Mouse (Mus musculus) C2C12 (cell line): ENCODE results near the gene Unc79. TPM values are rescaled to one million over a fixed set of nuclear protein-coding genes. Genes with fewer than 3 reads are reported as not detected.

Experiments used
- H3K27me3 ChIP-seq: one replicate; pipeline ENCODE4 v1.6.1; 2011; ENCODE audit not compliant: control insufficient read depth, insufficient read depth, insufficient read length
- H3K36me3 ChIP-seq: one replicate; pipeline ENCODE4 v1.6.1; 2011; ENCODE audit not compliant: control insufficient read depth, insufficient read depth
- H3K4me3 ChIP-seq: one replicate; pipeline ENCODE4 v1.5.1; 2011; ENCODE audit warnings: mild to moderate bottlenecking, control low read depth; ENCODE audit not compliant: poor library complexity, insufficient read depth, severe bottlenecking
- H3K79me2 ChIP-seq: one replicate; pipeline ENCODE4 v1.6.1; 2011; ENCODE audit not compliant: control insufficient read depth, insufficient read depth
- H3K79me3 ChIP-seq: one replicate; pipeline ENCODE4 v1.6.1; 2011; ENCODE audit warnings: low read depth, control low read depth
- H3ac ChIP-seq: one replicate; pipeline ENCODE3; 2011; ENCODE audit warnings: low read depth; ENCODE audit not compliant: control insufficient read depth, insufficient read length
- CEBPB ChIP-seq: IDR thresholded peaks from one replicate; pipeline ENCODE4 v1.6.1; 2011; ENCODE audit warnings: low read depth, mild to moderate bottlenecking, control low read depth, moderate library complexity
- CTCF ChIP-seq: IDR thresholded peaks from one replicate; pipeline ENCODE4 v1.5.1; 2011; ENCODE audit not compliant: control insufficient read depth, insufficient read depth, insufficient read length
- FOSL1 ChIP-seq: IDR thresholded peaks from one replicate; pipeline ENCODE4 v1.8.0; 2011; ENCODE audit warnings: mild to moderate bottlenecking, low read length; ENCODE audit not compliant: poor library complexity, insufficient read depth, severe bottlenecking
- MAX ChIP-seq: IDR thresholded peaks from one replicate; pipeline ENCODE4 v1.6.1; 2011; ENCODE audit warnings: mild to moderate bottlenecking, control low read depth
- MYOD1 ChIP-seq: IDR thresholded peaks from one replicate; pipeline ENCODE4 v1.6.1; 2011; ENCODE audit warnings: low read depth; ENCODE audit not compliant: control insufficient read depth, insufficient read length
- MYOG ChIP-seq: IDR thresholded peaks from one replicate; pipeline ENCODE4 v1.6.1; 2011; ENCODE audit not compliant: control insufficient read depth, insufficient read length; ENCODE audit errors: extremely low read depth
- USF1 ChIP-seq: IDR thresholded peaks from one replicate; pipeline ENCODE4 v1.6.1; 2011; ENCODE audit warnings: low read depth, mild to moderate bottlenecking, control low read depth, moderate library complexity
- polyA plus RNA-seq: library from polyadenylated mRNA; unstranded; fragments of >200 nt; fragmentation: generic; extraction: Trizol; gene quantifications from one replicate; pipeline ENCODE4 v1.2.1, GENCODE M21; 2012; ENCODE audit warnings: missing spikeins

Gene Unc79
- polyA plus RNA-seq, 1 experiment: not detected

DNA sequence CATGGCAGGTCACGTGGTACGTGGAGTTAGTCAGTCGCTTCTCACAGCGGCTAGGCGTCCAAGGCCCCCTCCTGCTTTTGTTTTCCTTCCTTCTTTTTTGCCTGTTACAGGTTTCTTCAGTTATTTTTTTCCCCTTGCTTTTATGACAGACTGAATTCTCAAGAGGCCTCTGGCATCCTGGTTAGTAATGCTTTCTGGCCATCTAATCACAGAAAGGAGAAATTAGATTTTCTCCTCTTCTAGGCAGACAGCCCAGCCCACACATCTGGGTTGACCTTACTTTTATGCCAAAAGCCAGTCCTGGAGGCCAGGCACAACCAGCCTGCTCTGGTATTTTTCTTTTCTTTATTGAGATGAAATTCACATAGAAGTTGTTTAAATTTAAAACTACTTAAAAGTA is 94.1 kb downstream of the Unc79 start:
- Histone ChIP-seq H3K79me2 (no peaks in the 10 kb centered on the region), H3ac (no peak overlapping the region), H3K36me3 (no peaks in the 10 kb centered on the region), H3K79me3 (no peaks in the 10 kb centered on the region), H3K27me3 (no peaks in the 10 kb centered on the region), H3K4me3 (no peak overlapping the region)
- TF ChIP-seq CTCF (no peak), USF1 (no peak), FOSL1 (no peak), MYOD1 (no peak), CEBPB (no peak), MAX (no peak), MYOG (no peak)

DNA sequence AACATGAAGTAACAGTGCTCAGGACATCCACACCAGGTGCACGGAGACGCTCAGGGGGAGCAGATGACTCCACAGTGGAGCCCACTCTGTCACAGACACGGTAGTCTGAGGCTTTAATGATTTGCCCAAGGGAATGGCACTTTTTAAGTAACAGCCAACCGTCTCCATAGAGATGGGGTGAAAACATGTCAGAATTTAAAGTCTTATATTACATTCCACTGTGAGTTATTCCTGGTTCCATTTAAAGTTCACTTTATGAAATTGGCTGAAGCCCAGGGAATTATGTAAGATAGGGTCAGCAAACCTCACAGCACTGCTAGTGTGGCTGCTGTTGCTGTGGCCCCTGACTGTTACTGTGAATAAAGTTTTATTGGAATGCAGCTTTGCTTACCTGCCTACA is 95.8 kb downstream of the Unc79 start:
- no peaks in the 10 kb centered on the region for H3K79me3 ChIP-seq
- no peaks in the 10 kb centered on the region for H3K36me3 ChIP-seq
- no peak overlapping the region for H3ac ChIP-seq
- H3K4me3 ChIP-seq: no peak overlapping the region
- no peaks in the 10 kb centered on the region for H3K27me3 ChIP-seq
- TF ChIP-seq CEBPB: no peak
- TF ChIP-seq MAX: no peak
- no peak for TF ChIP-seq FOSL1
- no peak for TF ChIP-seq USF1
- no peak for TF ChIP-seq CTCF
- TF ChIP-seq MYOD1: no peak
- no peak for TF ChIP-seq MYOG
- no peaks in the 10 kb centered on the region for H3K79me2 ChIP-seq

DNA sequence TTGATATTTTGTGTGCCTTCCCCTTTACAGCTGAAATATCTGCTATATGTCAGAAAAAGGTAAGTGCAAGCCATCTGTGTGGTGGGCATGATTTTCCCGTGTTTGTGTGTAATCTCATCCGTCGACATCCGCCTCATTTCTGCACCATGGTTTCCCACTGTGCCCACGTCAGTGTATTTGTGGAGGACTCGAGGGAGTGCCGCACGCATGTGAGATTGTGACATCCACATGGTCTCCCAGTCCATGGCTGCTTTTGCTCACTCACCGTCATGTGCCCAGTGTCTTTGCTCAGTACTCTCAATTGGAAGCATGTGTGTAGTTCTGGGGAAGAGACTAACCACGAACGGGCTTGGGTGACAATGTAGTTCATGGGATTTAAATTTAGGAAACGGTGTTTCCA is 101.2 kb downstream of the Unc79 start:
- TF ChIP-seq MAX (no peak), CEBPB (no peak), MYOD1 (no peak), MYOG (no peak), FOSL1 (no peak), CTCF (no peak), USF1 (no peak)
- H3K79me3 ChIP-seq: no peaks in the 10 kb centered on the region
- peaks cover 3% of the 10 kb centered on the region for H3K27me3 ChIP-seq
- no peaks in the 10 kb centered on the region for H3K36me3 ChIP-seq
- H3K79me2 ChIP-seq: no peaks in the 10 kb centered on the region
- no peak overlapping the region for H3K4me3 ChIP-seq
- no peak overlapping the region for H3ac ChIP-seq

DNA sequence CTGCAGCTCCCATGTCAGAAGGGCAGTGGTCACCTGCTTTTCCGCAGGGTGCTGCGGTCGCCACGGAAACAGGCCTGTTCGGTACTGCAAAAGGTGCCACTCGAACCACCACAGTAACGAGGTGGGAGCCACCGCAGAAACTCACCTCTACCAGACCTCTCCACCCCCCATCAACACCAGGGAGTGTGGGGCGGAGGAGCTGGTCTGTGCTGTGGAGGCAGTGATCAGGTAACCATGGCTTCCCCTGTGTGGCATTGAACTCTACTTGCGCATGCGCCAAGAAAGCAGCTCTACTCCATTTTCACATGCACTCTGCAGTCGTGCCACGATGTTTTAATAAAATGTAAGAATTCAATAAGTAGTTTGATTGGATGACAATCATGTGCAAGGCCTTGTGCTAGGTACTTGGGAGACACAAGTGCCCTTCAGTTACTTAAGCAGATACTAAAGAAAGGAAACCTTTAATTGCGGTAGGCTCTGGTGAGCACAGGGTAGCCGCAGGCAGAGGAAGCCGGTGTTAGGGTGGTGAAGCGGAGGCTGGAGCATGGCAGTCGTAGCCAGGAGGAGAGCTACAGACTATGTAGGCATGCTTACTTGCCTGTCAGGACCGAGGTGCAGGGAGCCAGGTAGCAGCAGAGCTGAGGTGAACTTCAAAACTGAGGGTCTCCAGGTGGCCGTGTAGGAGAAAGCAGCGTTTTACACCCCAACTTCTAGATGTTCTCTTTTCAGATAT is 110.8 kb downstream of the Unc79 start:
- Histone ChIP-seq H3K36me3 (no peaks in the 10 kb centered on the region), H3ac (no peak overlapping the region), H3K79me2 (no peaks in the 10 kb centered on the region), H3K27me3 (peaks cover 19% of the 10 kb centered on the region), H3K4me3 (no peak overlapping the region), H3K79me3 (no peaks in the 10 kb centered on the region)
- TF ChIP-seq CEBPB (no peak), USF1 (no peak), CTCF (no peak), MYOG (no peak), MAX (no peak), MYOD1 (no peak), FOSL1 (no peak)

DNA sequence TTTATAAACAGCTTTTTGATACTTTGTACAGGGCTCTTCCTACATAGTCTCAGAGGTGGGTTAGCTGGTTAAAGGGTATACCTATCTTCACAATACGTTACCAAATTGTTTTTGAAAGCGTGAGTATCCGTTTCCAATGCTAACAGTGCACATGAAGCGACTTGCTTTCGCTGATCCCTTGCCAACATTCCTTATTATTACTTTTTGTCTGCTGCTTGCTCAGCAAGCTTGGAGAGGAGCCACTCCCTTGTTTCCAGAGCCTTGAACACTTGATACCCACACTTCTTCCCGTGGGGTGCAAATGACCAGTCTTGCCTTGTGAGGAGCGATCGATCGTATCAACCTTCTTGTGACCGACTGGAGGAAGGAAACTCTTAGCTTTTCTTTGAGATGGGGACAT is 112.1 kb downstream of the Unc79 start:
- H3K79me3 ChIP-seq: no peaks in the 10 kb centered on the region
- no peak overlapping the region for H3ac ChIP-seq
- peaks cover 18% of the 10 kb centered on the region for H3K27me3 ChIP-seq
- TF ChIP-seq CTCF (no peak), MYOD1 (no peak), CEBPB (no peak), USF1 (no peak), MAX (no peak), FOSL1 (no peak), MYOG (no peak)
- H3K4me3 ChIP-seq: no peak overlapping the region
- no peaks in the 10 kb centered on the region for H3K79me2 ChIP-seq
- no peaks in the 10 kb centered on the region for H3K36me3 ChIP-seq

DNA sequence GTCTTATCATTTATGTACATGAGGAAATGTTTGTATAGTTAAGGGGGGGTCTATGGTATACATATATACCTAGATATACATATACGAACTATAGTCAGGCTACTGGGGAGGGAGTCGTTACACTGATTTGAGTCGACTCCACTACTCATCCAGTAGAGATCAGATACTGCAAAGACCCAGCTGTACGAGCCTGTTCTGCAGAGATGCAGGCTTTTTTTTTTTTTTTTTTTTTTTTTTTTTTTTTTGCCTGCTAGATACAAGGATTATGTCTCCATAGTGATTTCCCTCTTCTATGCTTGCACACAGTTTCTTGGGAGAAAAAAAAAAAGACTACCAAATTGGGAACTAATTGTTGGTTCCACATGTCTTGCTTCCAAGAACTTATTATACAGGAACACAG is 113.5 kb downstream of the Unc79 start:
- H3ac ChIP-seq: no peak overlapping the region
- no peak for TF ChIP-seq MAX
- TF ChIP-seq CEBPB: no peak
- no peak overlapping the region for H3K4me3 ChIP-seq
- peaks cover 15% of the 10 kb centered on the region for H3K27me3 ChIP-seq
- H3K36me3 ChIP-seq: no peaks in the 10 kb centered on the region
- no peaks in the 10 kb centered on the region for H3K79me2 ChIP-seq
- H3K79me3 ChIP-seq: no peaks in the 10 kb centered on the region
